Mouse (Mus musculus) bone marrow macrophage, adult 2 months (primary cell): ENCODE measurements at regions not wholly inside any gene's neighbourhood (a gene's known extent, or its start where the extent isn't known, plus 50 kb on each side); places are given as distances from the start of the nearest gene placed in this dataset.

Experiments used
- CTCF ChIP-seq: IDR thresholded peaks from 2 replicates; pipeline ENCODE4 v1.5.1; 2012; ENCODE audit warnings: low read depth, mild to moderate bottlenecking, low read length, moderate library complexity
- POLR2A ChIP-seq: IDR thresholded peaks from 2 replicates; pipeline ENCODE4 v1.6.1; 2012; ENCODE audit warnings: mild to moderate bottlenecking, low read depth, low read length, borderline replicate concordance

GRCm38 (mm10) chr12:77819456-77819855 lies 374.6 kb upstream of the Gm6657 start:
- TF ChIP-seq CTCF (no peak), POLR2A (no peak)
